Mouse (Mus musculus) stomach, embryonic 15.5 days (tissue): Measurements from ENCODE around the gene Cysrt1. TPM values are rescaled to one million over a fixed set of nuclear protein-coding genes. Genes with fewer than 3 reads are reported as not detected.

Source experiments
- ATAC-seq: fragments of 200-750 bp; cut with Nextera tagmentation; 2 replicates; pipeline ENCODE4 v1.8.0; 2017; ENCODE audit warnings: low read depth, moderate number of reproducible peaks, moderate TSS enrichment; ENCODE audit not compliant: insufficient read depth, low FRiP score
- H3K27ac ChIP-seq: fragments of 300-500 bp; sonication (generic); 2 replicates; pipeline ENCODE4 v1.5.1; 2015; ENCODE audit warnings: mild to moderate bottlenecking, inconsistent platforms
- H3K27me3 ChIP-seq: fragments of 300-500 bp; sonication (generic); replicated peaks from 2 replicates; pipeline ENCODE4 v1.6.1; 2015; ENCODE audit warnings: inconsistent platforms
- H3K36me3 ChIP-seq: fragments of 300-500 bp; sonication (generic); 2 replicates; pipeline ENCODE4 v1.6.1; 2015; ENCODE audit warnings: inconsistent platforms
- H3K4me1 ChIP-seq: fragments of 300-500 bp; sonication (generic); 2 replicates; pipeline ENCODE4 v1.6.1; 2015; ENCODE audit warnings: inconsistent platforms
- H3K4me2 ChIP-seq: fragments of 300-500 bp; sonication (generic); 2 replicates; pipeline ENCODE4 v1.6.1; 2015; ENCODE audit warnings: mild to moderate bottlenecking, inconsistent platforms
- H3K4me3 ChIP-seq: fragments of 300-500 bp; sonication (generic); replicated peaks from 2 replicates; pipeline ENCODE4 v1.5.1; 2015; ENCODE audit warnings: inconsistent platforms
- H3K9ac ChIP-seq: fragments of 300-500 bp; sonication (generic); 2 replicates; pipeline ENCODE4 v1.6.1; 2015; ENCODE audit warnings: inconsistent platforms
- H3K9me3 ChIP-seq: fragments of 300-500 bp; sonication (generic); 2 replicates; pipeline ENCODE4 v1.6.1; 2016; ENCODE audit warnings: inconsistent platforms
- WGBS: fragments of 180-500 bp; shearing (Covaris S2); methylation state at CpG from one replicate; pipeline ENCODE4 v1.1.7; 2015; 5-methylcytosine and 5-hydroxymethylcytosine counted together
- polyA plus RNA-seq: library from polyadenylated mRNA; unstranded; fragments of >200 nt; fragmentation: Nextera tagmentation; extraction: Ambion mirVana; gene quantifications from 2 replicates; pipeline ENCODE4 v1.2.1, GENCODE M21; 2015

Cysrt1 gene
- polyA plus RNA-seq, 1 experiment from 2014 or later = 22.2 TPM

DNA sequence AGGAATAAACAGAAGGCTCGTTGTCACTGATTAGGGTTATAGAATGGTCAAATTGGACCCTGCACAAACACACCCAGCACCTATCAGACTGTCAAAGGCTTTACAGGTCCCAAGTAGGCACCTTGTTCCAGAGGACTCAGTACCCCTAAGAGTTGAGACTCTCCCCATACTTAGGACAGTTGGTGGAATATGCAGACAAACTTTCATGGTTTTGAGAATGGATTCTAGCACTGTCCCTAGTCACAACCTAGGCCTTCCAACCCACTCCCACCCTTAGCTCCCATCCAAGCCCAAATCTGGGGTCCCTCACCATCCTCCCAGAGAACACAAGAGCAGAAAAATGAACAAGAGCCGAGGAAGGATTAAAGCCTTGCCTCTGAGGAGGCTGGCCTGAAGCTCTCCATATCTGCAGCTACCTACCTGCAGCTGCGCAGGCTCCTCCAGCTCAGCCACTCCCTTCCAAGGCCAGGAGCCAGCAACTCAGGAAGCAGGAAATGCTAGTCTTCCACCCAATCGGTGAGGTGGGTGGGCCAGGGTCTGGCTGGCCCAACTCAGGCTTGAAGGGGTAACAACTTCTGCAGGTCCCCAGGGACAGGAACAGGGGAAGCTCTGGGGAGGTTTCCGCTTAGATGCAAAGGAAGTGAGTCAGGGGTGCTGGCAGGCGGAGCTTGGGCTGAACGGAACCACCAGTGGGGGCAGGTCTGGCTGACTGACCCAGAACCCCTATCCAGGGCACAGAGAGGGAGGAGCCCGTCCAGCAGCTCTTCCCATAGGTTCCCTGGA lies 45.9 kb downstream of the Cysrt1 start, which contains the start of gene Tor4a:
TSS of gene Tor4a (minus strand) at position 715 of the 783 bp plus-strand sequence.
- Histone ChIP-seq H3K9me3 (no peaks in the 10 kb centered on the region), H3K4me3 (peak within 1 kb of the TSS; percentile 43), H3K27me3 (0 out of 2 replicates have a peak, but pooled peaks cover 4% of the 10 kb centered on the region), H3K9ac (peak within 1 kb of the TSS; percentile 24), H3K4me1 (peaks cover 29% of the 10 kb centered on the region), H3K4me2 (peak within 1 kb of the TSS; percentile 66), H3K36me3 (peaks cover 18% of the 10 kb centered on the region), H3K27ac (peak within 1 kb of the TSS; percentile 90)
- 8% methylated on average over 8 of the region's 8 CpGs for WGBS
- ATAC-seq = peak; percentile 85

DNA sequence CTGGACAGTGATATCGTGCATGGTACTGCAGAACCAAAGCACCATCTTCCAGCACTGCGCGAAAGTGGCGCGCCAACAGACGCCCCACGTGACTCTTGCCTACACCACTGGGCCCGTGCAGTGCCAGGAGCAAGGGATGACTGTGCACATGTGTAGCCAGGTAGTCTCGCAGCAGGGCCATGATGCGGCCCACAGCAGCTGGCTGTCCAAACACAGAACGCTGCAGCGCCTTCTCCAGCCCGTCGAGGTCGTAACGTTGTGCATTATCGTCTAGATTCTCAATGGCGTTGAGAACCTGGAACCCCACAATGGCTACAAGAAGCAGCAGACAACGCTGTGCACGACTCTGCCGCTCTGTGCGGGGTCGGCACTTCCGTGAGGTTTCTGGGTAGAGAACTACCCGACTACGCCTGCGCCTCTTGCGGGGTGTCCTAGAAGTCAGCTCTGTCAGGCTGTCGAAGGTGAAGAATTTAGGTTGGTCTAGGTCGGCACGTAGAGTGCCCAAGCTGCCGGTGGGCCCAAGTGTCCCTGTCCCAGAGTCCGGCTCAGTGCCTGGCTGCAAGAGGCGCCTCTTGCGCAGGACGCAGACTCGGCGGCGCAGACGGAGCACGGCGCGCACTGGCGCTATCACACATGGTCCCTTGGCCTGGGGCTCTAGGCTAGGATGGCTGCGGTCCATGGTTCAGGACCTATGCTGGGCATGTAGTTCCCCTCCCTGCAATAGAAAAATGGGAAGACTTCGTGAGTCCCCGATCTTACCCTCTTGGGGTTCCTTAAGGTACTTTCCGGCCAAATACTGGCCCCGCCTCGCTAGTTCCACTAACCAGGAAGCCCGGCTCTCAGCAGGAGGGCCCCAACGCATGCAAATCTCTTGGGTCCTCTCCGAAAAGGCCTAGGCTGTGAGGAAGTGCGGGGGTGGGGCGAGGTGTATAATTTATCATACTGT lies 46.8 kb downstream of the Cysrt1 start:
- Histone ChIP-seq H3K9ac (peak overlapping the region; percentile 24), H3K27me3 (0 out of 2 replicates have a peak, but pooled peaks cover 4% of the 10 kb centered on the region), H3K4me2 (peak overlapping the region; percentile 66), H3K27ac (peak overlapping the region; percentile 90), H3K4me1 (peaks cover 29% of the 10 kb centered on the region), H3K9me3 (no peaks in the 10 kb centered on the region), H3K4me3 (peak overlapping the region; percentile 43), H3K36me3 (peaks cover 10% of the 10 kb centered on the region)
- 17% methylated on average over 55 of the region's 55 CpGs for WGBS
- peak; percentile 21; the same call in 1 of the 2 replicates for ATAC-seq

DNA sequence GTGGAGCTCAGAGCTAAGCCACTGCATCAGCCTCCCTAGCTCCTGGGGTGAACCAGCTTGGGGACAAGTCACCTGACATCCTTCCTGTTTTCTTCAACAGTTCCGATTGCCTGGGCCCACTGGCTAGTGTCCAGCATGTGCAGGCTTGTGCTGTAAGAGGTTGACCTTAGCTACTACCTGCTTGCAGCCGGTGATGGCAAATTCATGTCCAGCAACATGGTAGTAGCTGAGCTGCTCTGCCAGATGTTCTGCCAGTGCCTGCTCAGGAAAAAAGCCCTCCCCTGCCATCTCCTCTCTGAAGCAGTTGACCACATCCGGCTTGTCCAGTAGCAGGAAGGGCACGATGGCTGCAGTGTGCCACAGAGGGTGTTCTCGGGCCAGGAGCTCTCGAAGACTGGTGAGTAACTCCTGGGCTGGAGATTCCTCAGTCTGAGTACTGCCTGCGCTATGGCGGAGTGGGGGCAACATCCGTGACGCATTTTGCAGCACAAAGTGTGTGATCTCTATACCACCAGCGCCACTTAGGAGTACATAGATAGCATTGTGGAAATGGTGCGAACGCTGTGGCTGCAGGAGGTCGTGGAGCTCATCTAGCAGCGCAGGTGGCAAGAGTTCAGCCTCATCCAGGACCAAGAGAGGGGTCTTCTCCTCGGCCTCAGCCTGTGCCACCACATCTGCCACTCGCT lies 47.6 kb downstream of the Cysrt1 start:
- Histone ChIP-seq H3K27me3 (0 out of 2 replicates have a peak, but pooled peaks cover 4% of the 10 kb centered on the region), H3K9me3 (no peaks in the 10 kb centered on the region), H3K4me2 (peak overlapping the region; percentile 66), H3K36me3 (0 out of 2 replicates have a peak, but pooled peaks cover 2% of the 10 kb centered on the region), H3K4me3 (peak overlapping the region; percentile 43), H3K9ac (no peak overlapping the region), H3K4me1 (peaks cover 29% of the 10 kb centered on the region), H3K27ac (peak overlapping the region; percentile 90; the same call in 1 of the 2 replicates)
- 80% methylated on average over 17 of the region's 17 CpGs for WGBS
- ATAC-seq = no peak

DNA sequence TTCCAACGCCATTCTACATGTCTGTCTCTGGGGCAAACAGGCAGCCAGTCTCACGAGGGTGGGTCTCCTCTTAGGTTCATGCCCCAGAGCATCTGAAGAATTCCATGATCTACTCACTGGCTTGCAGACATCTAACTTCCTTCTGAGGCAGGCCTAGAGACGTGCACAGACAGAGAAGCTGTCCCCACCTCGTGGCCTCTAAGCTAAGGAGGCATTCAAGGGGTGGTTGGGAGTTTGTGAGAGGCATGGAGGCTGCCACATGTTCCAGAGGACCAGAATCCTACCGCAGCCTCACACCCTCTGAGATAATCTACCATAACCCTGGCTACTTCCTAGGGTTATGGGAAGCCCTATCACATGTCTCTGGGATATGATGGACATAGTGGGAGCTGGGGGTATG lies 48.2 kb downstream of the Cysrt1 start:
- Histone ChIP-seq H3K4me1 (peaks cover 29% of the 10 kb centered on the region), H3K9ac (no peak overlapping the region), H3K9me3 (no peaks in the 10 kb centered on the region), H3K4me3 (no peak overlapping the region), H3K36me3 (no peaks in the 10 kb centered on the region), H3K4me2 (peak overlapping the region; percentile 66), H3K27me3 (0 out of 2 replicates have a peak, but pooled peaks cover 4% of the 10 kb centered on the region), H3K27ac (peak overlapping the region; percentile 67; the same call in 1 of the 2 replicates)
- 71% methylated on average over 5 of the region's 5 CpGs for WGBS
- ATAC-seq = no peak

DNA sequence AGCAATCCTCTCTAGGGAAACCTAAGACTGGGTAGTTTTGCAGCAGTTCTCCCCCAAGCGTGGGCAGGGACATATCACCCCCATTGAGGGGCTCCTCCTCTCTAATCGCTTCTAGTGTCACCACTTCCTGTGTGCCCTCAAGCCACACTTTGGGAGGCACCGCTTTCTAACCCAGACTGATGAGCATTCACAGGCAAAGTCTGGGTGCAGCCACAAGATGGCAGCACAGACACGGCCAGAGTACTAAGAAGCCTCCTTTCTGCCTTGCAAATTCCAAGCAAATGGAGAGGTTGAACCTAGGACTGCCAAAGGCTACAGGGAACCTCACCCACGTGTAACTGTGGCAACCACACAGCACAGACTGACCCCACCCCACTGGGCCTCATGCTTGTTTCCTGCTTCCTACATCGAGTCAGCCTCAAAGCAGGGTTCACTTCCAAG lies 48.9 kb downstream of the Cysrt1 start:
- Histone ChIP-seq H3K27me3 (0 out of 2 replicates have a peak, but pooled peaks cover 4% of the 10 kb centered on the region), H3K36me3 (no peaks in the 10 kb centered on the region), H3K27ac (no peak overlapping the region), H3K9ac (no peak overlapping the region), H3K4me1 (peaks cover 29% of the 10 kb centered on the region), H3K4me3 (no peak overlapping the region), H3K4me2 (peak overlapping the region; percentile 32), H3K9me3 (no peaks in the 10 kb centered on the region)
- WGBS = 2% methylated on average over 6 of the region's 6 CpGs
- peak; percentile 79 for ATAC-seq

Other genes with a start within 250 kb of the Cysrt1 start
- 59.8 and 63.7 TPM in 2 replicates for gene Nsmf, start 188.1 kb downstream of the Cysrt1 start, polyA plus RNA-seq
- gene Entpd8, start 162.1 kb downstream of the Cysrt1 start, polyA plus RNA-seq = 2.5 and 2.8 TPM in 2 replicates
- 11.4 and 16.1 TPM in 2 replicates for gene Noxa1, start 147.3 kb downstream of the Cysrt1 start, polyA plus RNA-seq
- 16.9 and 17.1 TPM in 2 replicates for gene Nrarp, start 61.7 kb downstream of the Cysrt1 start, polyA plus RNA-seq
- gene Tor4a, start 45.6 kb downstream of the Cysrt1 start, polyA plus RNA-seq = 15.5 and 17.2 TPM in 2 replicates
- 105 and 106 TPM in 2 replicates for gene Nelfb, start 31.0 kb downstream of the Cysrt1 start, polyA plus RNA-seq
- 0.18 TPM in 1 of 2 replicates, not detected in the other for gene Stpg3, start 27.8 kb downstream of the Cysrt1 start, polyA plus RNA-seq
- gene Fam166a, start 23.7 kb downstream of the Cysrt1 start, polyA plus RNA-seq = 0.92 and 1.5 TPM in 2 replicates
- 607 and 620 TPM in 2 replicates for gene Tubb4b, start 17.8 kb downstream of the Cysrt1 start, polyA plus RNA-seq
- 0.65 and 0.86 TPM in 2 replicates for gene Slc34a3, start 8.1 kb downstream of the Cysrt1 start, polyA plus RNA-seq
- 0.10 and 0.13 TPM in 2 replicates for gene Rnf224, start 5.7 kb downstream of the Cysrt1 start, polyA plus RNA-seq
- 13.7 and 13.8 TPM in 2 replicates for gene Rnf208, start 197 bp downstream of the Cysrt1 start, polyA plus RNA-seq
- 5.7 and 7.2 TPM in 2 replicates for gene AL732309.1, start 4.4 kb upstream of the Cysrt1 start, polyA plus RNA-seq
- 24.4 and 25.1 TPM in 2 replicates for gene Tmem203, start 13.0 kb upstream of the Cysrt1 start, polyA plus RNA-seq
- 16.8 and 17.7 TPM in 2 replicates for gene Tprn, start 20.2 kb upstream of the Cysrt1 start, polyA plus RNA-seq
- 209 TPM in 2 replicates for gene Ssna1, start 30.0 kb upstream of the Cysrt1 start, polyA plus RNA-seq
- 108 and 114 TPM in 2 replicates for gene Anapc2, start 30.0 kb upstream of the Cysrt1 start, polyA plus RNA-seq
- not detected in 2 replicates for gene Tmem210, start 45.7 kb upstream of the Cysrt1 start, polyA plus RNA-seq
- 4.4 and 6.9 TPM in 2 replicates for gene Lrrc26, start 47.5 kb upstream of the Cysrt1 start, polyA plus RNA-seq
- gene Grin1, start 76.7 kb upstream of the Cysrt1 start, polyA plus RNA-seq = 1.3 and 1.9 TPM in 2 replicates
- 46.4 and 54.6 TPM in 2 replicates for gene Man1b1, start 89.9 kb upstream of the Cysrt1 start, polyA plus RNA-seq
- 21.5 and 22.6 TPM in 2 replicates for gene Dpp7, start 113.9 kb upstream of the Cysrt1 start, polyA plus RNA-seq
- gene Uap1l1, start 123.2 kb upstream of the Cysrt1 start, polyA plus RNA-seq = 41.1 and 46.1 TPM in 2 replicates
- 37.6 and 41.7 TPM in 2 replicates for gene Sapcd2, start 129.9 kb upstream of the Cysrt1 start, polyA plus RNA-seq
- 10.1 and 13.0 TPM in 2 replicates for gene Entpd2, start 153.4 kb upstream of the Cysrt1 start, polyA plus RNA-seq
- 47.0 and 49.6 TPM in 2 replicates for gene Npdc1, start 156.9 kb upstream of the Cysrt1 start, polyA plus RNA-seq
- 0.17 and 0.30 TPM in 2 replicates for gene Fut7, start 180.8 kb upstream of the Cysrt1 start, polyA plus RNA-seq
- gene Abca2, start 186.3 kb upstream of the Cysrt1 start, polyA plus RNA-seq = 3.9 and 4.8 TPM in 2 replicates
- gene Clic3, start 214.4 kb upstream of the Cysrt1 start, polyA plus RNA-seq = 11.9 and 26.5 TPM in 2 replicates
- 35.3 and 37.4 TPM in 2 replicates for gene Paxx, start 218.6 kb upstream of the Cysrt1 start, polyA plus RNA-seq
- 6.8 and 7.5 TPM in 2 replicates for gene Ptgds, start 227.6 kb upstream of the Cysrt1 start, polyA plus RNA-seq